Mouse (Mus musculus): ENCODE data around the gene Rsph6a.
A peak's percentile ranks its signal among the peaks of the same experiment; 100 is the strongest.
"Not testable (repeated sequence)": the region's sequence is repeated elsewhere in the genome, so short reads cannot be mapped to it uniquely, and the experiment has no call there.

The Rsph6a gene

DNA sequence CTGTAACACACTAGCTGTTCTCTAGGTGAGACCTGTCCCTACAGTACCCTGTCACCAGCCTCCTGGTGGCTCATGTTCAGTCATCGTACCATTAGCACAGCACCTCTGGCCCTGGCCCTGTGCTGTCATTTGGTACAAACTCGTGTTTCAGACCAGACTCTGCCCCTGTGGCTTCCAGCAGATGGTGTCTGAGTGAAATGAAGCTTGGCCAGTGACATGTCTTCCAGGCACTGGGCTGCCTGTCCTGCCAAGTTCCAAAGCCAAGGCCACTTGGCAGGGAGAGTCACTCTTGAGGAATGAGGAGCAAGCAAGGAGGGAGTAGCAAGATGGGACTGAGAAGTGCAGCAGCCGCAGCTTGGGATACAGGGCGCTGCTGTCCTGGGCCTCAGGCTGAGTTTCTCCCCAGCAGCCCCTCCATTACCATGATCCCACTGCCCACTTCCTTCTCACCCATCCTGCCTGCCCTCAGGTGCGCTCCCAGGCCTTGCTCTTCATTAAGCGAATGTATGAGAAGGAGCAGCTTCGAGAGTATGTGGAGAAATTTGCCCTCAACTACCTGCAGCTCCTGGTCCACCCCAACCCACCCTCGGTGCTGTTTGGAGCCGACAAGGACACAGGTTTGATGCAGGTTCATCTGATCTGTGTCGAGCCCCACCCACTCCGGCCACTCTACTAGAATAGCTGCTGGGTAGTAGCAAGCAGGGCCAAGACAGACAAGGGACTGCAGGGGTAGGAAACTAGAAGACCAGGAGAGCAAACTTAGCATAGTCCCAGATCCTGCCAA lies 8.0 kb upstream of the Rsph6a start:
- DNase-seq (ENCODE audit: extremely low spot score, low read depth, low spot score): no peak

DNA sequence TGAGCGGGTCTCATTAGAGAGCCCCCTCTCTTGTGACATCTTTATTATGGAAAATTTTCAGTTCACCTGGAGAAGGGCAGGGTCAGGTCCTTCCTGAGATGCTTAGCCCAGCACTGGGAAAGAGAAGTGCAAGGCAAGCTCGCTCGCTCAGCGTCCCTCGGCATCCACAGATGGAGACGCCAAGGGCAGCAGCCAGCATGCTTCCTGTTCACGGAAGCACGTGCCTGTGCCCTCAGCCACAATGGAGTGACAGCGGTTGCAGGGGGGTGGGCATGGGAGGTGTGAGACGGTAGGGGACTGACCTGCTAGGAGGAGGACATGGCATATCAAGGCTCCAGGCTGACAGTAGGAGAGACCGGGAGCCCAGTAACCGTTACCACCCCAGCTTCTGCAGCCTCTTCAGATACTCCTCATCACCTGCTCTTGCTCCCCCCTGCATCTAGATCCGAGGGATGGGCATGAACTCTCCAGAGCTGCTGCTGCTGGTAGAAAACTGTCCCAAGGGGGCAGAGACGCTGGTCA lies 6.4 kb upstream of the Rsph6a start:
- no peak for DNase-seq (ENCODE audit: extremely low spot score, low read depth, low spot score)

DNA sequence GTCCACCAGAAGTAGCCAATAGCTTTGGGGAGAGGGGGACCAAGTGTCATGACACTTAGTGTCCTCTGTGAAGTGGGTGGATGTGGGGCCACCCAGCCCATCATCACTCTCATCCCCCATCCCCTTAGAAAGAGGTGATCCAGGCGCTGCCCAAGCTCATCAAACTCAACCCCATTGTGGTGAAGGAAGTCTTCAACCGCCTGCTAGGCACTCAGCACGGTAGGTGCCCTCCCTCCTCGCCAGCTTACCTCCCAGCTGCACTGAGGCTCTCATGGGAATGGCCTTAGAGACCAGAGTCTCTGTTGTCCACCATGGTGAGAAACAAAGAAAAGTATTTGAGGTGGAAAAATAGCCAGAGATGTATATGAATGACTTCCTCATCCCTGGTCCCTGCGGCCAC lies 5.2 kb upstream of the Rsph6a start:
- no peak for DNase-seq (ENCODE audit: extremely low spot score, low read depth, low spot score)

DNA sequence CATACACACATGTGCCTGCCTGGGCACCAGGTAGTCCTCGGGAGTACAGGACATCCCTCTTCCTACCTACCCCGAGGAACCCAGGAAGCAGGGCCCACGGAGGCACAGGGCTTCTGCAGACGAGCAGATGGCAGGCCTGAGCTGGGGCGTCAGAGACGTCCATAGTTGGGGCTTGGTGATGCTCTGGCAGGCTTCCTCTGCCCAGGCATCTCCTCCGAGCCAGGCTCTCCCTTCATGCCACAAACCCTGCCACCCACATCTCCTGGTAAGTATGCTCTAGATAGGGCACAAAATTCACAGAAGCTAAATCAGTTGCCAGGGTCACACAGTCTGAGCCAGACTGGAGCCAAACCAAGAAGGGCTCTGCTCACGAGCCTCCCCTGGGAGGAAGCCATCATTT lies 4.3 kb upstream of the Rsph6a start:
- DNase-seq (ENCODE audit: extremely low spot score, low read depth, low spot score): no peak

DNA sequence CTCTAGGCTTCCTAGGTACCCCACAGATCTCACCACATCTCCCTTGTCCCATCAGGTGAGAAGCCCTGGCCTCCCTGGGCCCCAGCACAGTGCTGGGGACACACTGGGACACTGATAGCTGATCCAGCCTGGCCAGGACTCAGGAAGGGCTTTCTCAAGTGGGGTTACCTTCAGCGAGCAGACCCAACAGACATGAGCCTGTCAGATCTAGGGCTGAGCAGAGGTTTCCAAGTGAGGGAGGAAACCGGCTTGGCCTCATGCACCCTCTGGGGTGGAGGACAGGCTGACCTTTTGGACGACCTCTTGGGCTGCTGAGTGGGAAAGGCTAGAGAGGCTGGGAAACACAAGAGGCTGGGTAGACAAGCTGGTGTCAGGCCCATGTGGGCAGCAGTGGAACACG lies 3.3 kb upstream of the Rsph6a start:
- DNase-seq (ENCODE audit: extremely low spot score, low read depth, low spot score): no peak

DNA sequence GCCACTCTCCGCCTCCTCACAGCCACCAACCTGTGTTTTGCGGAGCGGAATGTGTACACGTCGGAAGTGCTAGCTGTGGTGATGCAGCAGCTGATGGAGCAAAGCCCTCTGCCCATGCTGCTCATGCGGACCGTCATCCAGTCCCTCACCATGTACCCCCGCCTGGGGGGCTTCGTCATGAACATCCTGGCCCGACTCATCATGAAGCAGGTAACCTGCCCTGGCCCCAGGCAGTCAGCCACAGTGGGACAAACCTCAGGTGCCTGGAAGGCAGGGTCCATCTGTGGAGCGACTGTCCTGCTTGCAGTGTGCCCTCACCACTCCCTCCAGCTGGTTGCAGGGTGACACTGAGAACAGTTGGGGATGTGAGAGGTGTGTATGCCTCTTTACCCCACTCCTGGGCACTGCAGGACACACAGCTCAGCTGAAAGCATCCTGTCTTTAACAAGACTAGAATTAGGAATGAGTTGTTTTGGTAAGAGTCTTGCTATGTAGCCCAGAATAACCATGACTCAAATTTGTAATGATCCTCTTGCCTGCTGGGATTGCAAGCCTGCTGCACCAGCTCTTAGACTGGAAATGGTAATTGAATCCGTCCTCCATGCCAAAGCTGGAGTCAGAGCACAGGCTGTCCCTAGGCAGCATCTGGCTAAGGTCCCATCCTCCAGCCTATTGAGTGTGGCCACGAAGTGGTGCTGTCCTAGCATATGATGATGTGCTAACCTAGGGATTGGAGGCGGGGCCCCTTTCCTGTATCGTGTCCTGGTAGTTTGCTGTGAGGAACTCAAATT lies 1.9 kb upstream of the Rsph6a start:
- no peak for DNase-seq (ENCODE audit: extremely low spot score, low read depth, low spot score)

DNA sequence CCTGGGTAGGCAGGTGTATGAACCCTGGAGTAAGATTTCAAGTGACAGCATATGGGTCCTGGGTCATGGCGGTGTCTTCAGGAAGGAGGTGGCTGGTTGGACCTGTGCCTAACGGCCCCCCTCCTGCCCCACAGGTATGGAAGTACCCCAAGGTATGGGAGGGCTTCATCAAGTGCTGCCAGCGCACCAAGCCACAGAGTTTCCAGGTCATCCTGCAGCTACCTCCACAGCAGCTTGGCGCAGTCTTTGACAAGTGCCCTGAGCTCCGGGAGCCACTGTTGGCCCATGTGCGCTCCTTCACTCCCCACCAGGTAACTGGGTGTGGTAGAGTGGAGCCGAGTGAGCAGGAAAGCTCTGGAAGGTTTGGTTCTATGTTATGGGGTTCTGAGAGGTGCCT lies 1.4 kb upstream of the Rsph6a start:
- no peak for DNase-seq (ENCODE audit: extremely low spot score, low read depth, low spot score)

DNA sequence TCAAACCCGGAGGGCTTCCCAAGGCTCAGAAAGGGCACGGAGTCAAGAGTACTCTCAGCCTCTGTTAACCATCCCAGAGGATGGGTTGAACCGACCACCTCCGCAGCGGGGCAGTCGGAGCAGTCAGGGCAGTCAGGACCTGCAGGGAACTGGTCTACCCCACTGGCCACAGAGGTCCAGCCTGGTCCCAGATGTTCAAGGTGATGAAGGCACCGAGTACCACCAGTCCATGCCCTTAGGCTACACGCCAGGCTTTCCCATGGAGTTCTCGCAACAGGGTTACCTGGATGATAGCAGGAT lies 237 bp downstream of the Rsph6a start:
- DNase-seq (ENCODE audit: extremely low spot score, low read depth, low spot score): no peak

DNA sequence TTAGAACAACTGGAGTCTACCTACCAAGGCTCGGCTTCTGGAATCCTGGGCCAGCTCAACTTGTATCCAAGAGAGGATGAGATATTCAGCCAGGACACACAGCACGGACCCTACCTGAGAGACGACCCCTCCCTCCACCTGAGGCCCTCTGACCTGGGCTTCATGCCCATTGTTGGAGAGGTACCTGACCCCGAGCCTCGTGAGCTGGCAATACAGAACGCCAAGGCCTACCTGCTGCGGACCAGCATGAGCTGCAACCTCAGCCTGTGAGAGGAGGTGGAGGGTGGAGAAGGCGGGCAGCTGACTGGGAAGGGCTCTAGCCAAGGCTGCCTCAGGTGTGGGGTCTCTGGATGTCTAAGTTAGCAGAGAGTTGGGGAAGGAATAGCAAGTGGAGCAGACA lies 618 bp downstream of the Rsph6a start:
- no peak for DNase-seq (ENCODE audit: extremely low spot score, low read depth, low spot score)

DNA sequence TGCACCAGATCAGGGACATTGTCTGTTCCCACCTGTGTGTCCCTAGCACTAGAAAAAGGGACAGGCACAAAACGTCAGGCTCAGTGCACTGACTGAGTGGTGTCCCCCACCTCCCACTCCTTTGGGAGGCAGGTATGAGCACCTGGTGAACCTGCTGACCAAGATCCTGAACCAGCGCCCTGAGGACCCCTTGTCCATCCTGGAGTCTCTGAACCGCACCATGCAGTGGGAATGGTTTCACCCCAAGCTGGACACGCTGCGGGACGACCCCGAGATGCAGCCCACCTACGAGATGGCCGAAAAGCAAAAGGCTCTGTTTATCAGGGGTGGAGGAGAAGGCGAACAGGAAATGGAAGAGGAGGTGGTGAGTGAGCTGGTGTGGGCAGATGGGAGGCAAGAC lies 2.9 kb downstream of the Rsph6a start:
- DNase-seq (ENCODE audit: extremely low spot score, low read depth, low spot score): no peak

DNA sequence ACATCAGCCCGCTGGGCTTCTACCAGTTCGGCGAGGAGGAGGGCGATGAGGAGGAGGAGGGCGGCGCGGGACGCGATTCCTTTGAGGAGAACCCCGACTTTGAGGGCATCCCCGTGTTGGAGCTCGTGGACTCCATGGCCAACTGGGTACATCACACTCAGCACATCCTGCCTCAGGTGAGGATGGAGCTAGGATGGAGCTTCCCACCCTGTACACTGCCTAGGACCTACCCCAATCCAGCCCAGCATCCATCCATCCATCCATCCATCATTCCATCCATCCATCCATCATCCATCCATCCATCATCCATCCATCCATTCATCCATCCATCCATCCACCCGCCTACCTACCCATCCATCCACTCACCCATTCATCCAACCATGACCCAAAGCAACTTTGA lies 11.4 kb downstream of the Rsph6a start:
- no peak for DNase-seq (ENCODE audit: extremely low spot score, low read depth, low spot score)

DNA sequence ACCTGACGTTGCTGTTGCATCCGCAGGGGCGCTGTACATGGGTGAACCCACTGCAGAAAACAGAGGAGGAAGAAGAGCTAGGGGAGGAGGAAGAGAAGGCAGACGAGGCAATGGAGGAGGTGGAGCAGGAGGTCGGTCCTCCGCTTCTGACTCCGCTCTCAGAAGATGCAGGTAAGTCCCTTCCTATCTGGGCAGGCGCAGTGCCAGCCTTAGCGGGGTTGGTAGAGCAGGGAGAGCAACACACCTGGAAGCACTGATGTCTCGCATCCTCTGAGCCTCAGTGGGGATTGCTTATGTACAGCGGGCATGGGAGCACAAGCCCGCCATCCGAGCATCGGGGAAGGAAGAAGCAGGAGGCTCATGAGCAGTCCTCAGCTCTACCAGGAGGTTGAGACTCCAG lies 12.6 kb downstream of the Rsph6a start:
- no peak for DNase-seq (ENCODE audit: extremely low spot score, low read depth, low spot score)

DNA sequence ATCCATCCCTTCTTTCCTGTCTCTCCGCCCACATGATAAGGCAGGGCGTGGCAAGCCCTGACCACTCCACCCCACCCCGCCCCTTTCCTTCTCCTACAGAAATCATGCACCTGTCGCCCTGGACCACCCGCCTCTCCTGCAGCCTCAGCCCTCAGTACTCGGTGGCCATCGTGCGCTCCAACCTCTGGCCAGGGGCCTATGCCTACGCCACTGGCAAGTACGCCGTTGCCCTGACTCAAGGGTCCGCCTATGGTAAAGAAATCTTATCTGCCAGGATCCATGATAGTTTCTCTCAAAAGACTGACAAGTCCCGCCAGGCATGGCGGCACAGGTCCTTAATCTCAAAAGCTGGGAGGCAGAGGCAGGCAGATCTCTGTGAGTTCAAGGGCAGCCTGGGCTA lies 13.4 kb downstream of the Rsph6a start:
- DNase-seq (ENCODE audit: extremely low spot score, low read depth, low spot score): no peak

DNA sequence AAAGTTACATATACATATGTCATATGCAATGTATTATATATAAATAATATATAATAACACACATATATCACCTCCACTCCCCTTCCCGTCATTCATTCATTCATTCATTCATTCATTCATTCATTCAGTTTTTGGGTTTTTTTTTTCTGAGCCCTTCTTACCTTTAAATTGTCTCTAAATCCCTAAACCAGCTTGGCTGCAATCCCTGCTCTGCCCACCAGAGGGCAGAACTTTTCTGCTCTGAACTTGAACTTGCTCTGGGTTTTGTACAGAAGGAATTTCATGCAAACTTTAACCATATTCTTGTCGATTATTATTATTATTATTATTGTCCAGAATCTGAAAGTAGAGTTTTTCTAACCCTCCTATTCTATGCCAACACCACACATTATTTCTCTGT lies 14.2 kb downstream of the Rsph6a start:
- no peak for DNase-seq (ENCODE audit: extremely low spot score, low read depth, low spot score)

DNA sequence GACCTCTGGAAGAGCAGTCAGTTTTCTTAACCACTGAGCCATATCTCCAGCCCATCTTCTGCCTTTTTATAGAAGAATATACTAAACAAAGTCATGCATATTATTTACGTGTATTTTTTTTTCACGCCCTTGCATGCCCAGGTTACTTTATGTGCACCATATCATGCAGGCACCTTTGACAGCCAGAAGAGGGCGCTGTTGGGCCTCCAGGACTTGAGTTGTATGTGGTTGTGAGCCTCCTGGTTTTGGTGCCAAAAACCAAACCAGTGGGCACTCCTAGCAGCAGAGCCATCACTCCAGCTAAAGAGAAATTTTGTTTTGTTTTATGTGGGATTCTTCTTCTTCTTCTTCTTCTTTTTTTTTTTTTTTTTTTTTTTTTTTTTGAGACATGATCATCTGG lies 15.0 kb downstream of the Rsph6a start:
- DNase-seq (ENCODE audit: extremely low spot score, low read depth, low spot score): no peak

DNA sequence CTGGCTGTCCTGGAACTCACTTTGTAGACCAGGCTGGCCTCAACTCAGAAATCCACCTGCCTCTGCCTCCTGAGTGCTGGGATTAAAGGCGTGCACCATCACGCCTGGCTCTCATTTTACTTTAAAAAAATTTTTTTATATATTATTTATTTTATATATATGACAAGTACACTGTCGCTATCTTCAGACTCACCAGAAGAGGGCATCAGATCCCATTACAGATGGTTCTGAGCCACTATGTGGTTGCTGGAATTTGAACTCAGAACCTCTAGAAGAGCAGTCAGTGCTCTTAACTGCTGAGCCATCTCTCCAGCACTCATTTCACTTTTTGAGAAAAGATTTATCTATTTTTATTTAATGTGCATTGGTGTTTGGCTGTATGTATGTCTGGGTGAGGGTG lies 16.5 kb downstream of the Rsph6a start:
- not testable (repeated sequence) for DNase-seq (ENCODE audit: extremely low spot score, low read depth, low spot score)

DNA sequence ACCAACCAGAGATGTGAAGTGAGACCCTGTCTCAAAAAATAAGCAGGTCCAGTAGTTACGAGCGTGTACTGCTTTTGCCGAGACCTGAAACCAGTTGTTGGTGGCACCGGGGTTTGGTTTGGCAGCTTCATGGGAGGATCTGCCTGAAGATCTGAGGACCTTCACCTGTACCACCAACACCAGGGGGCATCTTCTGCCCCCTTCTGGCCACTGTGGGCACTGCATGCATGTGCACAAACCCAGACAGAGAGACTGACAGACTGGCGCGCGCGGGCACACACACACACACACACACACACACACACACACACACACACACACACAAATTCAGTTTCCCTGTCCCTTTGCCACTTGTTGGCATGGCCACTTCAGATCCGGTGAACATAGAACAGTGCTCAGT lies 19.0 kb downstream of the Rsph6a start:
- DNase-seq (ENCODE audit: extremely low spot score, low read depth, low spot score): no peak

DNA sequence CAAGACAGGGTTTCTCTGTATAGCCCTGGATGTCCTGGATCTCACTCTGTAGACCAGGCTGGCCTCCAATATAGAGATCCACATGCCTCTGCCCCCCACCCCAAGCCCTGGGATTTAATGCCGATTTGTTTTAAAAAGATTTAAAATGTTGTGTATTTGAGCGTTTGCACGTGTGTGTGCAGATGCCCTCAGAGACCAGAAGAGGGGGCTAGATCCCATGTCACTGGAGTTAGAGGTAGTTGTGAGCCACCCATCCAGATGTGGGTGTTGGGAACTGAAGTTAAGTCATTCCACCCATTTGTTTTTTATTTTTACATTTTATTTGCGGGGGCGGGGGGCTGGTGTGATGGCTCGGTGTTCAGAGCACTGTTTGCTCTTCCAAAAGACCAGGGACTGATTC lies 20.0 kb downstream of the Rsph6a start:
- no peak for DNase-seq (ENCODE audit: extremely low spot score, low read depth, low spot score)

DNA sequence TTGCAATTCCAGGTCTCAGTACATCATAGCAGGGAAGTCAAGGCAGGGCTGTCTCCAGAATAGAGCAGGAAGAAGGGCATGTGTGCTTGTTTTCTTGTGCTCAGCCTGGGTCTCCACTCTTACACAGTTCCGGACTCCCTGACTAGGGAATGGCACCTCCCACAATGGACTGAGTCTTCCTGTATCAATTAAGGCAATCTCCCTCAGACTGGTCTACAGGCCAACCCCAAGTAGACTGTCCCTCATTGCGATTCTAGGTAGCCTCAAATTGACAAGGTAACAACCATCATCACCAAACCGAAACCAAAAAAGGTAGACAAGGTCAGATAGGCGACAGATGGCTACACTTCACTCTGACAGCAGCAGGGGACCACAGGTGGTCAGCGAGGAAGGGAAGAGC lies 20.7 kb downstream of the Rsph6a start:
- no peak for DNase-seq (ENCODE audit: extremely low spot score, low read depth, low spot score)

DNA sequence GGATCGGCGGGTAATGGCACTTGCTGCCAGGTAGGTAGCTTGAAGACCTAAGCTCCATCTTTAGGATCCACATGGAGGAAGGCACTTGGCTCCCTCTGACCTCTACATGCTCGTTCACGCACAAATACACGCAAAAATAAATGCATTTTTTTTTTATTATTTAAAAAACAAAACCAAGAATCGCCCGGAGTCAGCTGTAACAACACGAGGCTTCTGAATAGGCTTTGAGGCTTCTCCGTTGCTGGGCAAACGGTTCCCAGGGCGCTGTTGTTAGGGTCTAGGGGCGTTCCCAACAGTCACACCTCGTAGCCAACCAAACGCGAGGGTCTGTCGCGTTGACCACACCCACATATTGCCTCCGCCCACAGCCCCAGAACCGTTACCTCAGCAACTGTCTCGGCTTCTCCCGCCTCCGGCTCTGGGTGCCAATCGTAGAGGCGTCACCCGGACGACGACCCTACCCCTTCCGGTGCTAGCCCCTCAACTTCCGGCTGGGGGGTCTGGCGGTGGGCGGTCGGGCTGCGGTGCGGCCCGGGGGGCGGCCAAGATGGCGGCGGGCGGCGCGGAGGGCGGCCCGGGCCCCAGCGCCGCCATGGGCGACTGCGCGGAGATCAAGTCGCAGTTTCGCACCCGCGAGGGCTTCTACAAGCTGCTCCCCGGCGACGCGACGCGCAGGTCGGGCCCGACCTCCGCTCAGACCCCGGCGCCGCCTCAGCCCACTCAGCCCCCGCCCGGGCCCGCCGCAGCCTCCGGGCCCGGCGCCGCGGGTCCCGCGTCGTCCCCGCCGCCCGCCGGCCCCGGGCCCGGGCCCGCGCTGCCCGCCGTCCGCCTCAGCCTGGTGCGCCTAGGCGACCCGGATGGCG lies 21.5 kb downstream of the Rsph6a start, which contains the start of gene Dmwd:
TSS of gene Dmwd (plus strand) at position 505 of the 863 bp plus-strand sequence.
- DNase-seq (ENCODE audit: extremely low spot score, low read depth, low spot score): peak; percentile 92

DNA sequence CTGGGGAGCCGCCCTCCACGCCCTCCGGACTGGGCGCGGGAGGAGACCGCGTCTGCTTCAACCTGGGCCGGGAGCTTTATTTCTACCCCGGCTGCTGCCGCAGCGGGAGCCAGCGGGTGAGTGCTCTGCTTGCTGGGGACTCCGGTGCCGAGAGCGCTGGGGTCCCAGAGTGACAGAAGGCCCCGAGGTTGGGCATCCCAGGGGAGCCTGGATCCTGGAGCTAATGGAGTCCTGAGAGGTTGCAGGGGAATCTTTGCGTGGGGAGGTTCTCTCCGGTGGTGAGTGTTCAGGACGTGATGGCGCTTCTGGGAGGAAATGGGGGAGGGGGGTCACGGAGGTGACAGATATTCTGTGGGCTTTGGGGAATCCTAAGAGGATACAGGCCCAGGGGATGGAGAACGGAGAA lies 22.1 kb downstream of the Rsph6a start:
- no peak for DNase-seq (ENCODE audit: extremely low spot score, low read depth, low spot score)

DNA sequence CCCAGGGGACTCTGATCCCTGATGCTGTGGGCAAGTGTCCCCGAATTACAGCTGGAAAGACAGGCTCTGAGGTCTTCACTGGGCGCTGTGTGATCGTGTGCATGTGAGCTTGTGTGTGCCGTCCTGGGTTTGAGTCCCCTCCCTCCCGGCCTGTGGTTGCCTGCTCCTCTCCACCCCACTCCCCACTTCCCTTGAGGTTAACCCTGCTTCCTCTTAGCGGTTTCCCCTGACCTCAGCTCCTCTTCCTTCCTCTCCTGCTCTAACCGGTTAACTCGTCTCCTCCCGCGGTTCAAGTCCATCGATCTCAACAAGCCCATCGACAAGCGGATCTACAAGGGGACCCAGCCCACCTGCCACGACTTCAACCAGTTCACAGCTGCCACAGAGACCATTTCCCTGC lies 23.3 kb downstream of the Rsph6a start:
- DNase-seq (ENCODE audit: extremely low spot score, low read depth, low spot score): no peak
